Mouse (Mus musculus) lung, adult 2 months (tissue): ENCODE measurements around the gene Ckb. TPM values are rescaled to one million over a fixed set of nuclear protein-coding genes. Genes with fewer than 3 reads are reported as not detected.

Experiments
- DNase-seq: peaks from one replicate; pipeline ENCODE4 v3.0.0; 2022
- H3K4me1 ChIP-seq: fragments of 200-500 bp; 2 replicates; pipeline ENCODE4 v1.6.1; 2011; ENCODE audit warnings: low read length; ENCODE audit not compliant: control insufficient read depth, insufficient read depth
- H3K4me3 ChIP-seq: fragments of 200-500 bp; replicated peaks from 2 replicates; pipeline ENCODE3; 2011; ENCODE audit warnings: low read depth, mild to moderate bottlenecking, control low read depth, low read length; ENCODE audit errors: extremely low read depth
- CTCF ChIP-seq: fragments of 200-500 bp; IDR thresholded peaks from 2 replicates; pipeline ENCODE4 v1.5.1; 2011; ENCODE audit warnings: mild to moderate bottlenecking, low read length, control low read depth; ENCODE audit not compliant: insufficient read depth
- POLR2A ChIP-seq: fragments of 200-500 bp; IDR thresholded peaks from 2 replicates; pipeline ENCODE4 v1.6.1; 2011; ENCODE audit warnings: low read depth, mild to moderate bottlenecking, control low read depth, low read length, borderline replicate concordance; ENCODE audit errors: extremely low read depth
- WGBS: fragments of 180-500 bp; shearing (Covaris S2); methylation state at CpG from one replicate; pipeline ENCODE4 v1.1.7; 2018; 5-methylcytosine and 5-hydroxymethylcytosine counted together
- polyA plus RNA-seq: library from polyadenylated mRNA; depleted of rRNA; stranded (reverse); fragments of >200 nt; gene quantifications from 2 replicates; pipeline ENCODE4 v1.2.3, GENCODE M21; 2012

Ckb gene
- polyA plus RNA-seq, 1 experiment: 261 TPM

GRCm38 (mm10) chr12:111705186-111705973 lies 33.2 kb upstream of the Ckb start:
- 28% methylated on average over 15 of the region's 15 CpGs for WGBS
- no peak for TF ChIP-seq CTCF
- no peak for TF ChIP-seq POLR2A
- peaks cover 17% of the 10 kb centered on the region for H3K4me1 ChIP-seq
- H3K4me3 ChIP-seq: no peak overlapping the region
- peak; percentile 66 for DNase-seq

- no peak for DNase-seq
- TF ChIP-seq CTCF (no peak), POLR2A (peak; percentile 47; the same call in 1 of the 2 replicates)
- no peak overlapping the region for H3K4me3 ChIP-seq
- H3K4me1 ChIP-seq: peaks cover 17% of the 10 kb centered on the region
- 33% methylated on average over 9 of the region's 9 CpGs for WGBS
Measured at GRCm38 (mm10) chr12:111704609-111705008, 32.5 kb upstream of the Ckb start.

DNA sequence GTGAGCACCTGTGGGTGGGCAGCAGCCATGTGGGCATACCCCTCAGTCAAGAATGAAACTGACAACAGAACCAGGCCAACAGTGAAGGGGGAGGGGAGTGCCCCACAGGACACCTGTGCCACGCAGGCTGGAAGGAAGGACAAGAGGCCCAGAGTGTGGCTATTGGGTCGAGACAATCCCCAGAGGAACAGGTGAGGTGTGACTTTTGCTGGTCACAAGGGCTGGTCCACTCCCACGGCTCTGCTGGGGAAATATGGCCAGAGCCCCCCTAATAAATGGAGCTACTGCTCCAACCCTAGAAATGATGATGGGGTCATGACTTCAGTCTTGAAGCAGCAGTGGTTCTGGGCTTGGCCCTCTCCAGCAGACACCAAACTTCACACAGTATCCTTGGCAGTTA lies 31.2 kb upstream of the Ckb start:
- TF ChIP-seq CTCF: no peak
- no peak for TF ChIP-seq POLR2A
- H3K4me1 ChIP-seq: peaks cover 17% of the 10 kb centered on the region
- 77% methylated on average over 3 of the region's 3 CpGs for WGBS
- H3K4me3 ChIP-seq: no peak overlapping the region
- DNase-seq: no peak

GRCm38 (mm10) chr12:111700920-111701458 lies 28.9 kb upstream of the Ckb start:
- TF ChIP-seq CTCF (no peak), POLR2A (no peak)
- WGBS: 61% methylated on average over 9 of the region's 9 CpGs
- DNase-seq: no peak
- Histone ChIP-seq H3K4me3 (no peak overlapping the region), H3K4me1 (peaks cover 16% of the 10 kb centered on the region)

- WGBS: 86% methylated on average over 4 of the region's 4 CpGs
- TF ChIP-seq CTCF (no peak), POLR2A (no peak)
- no peak overlapping the region for H3K4me3 ChIP-seq
- H3K4me1 ChIP-seq: peaks cover 12% of the 10 kb centered on the region
- DNase-seq: no peak
Measured at GRCm38 (mm10) chr12:111699542-111699941, 27.4 kb upstream of the Ckb start.

- WGBS: 69% methylated on average over 6 of the region's 6 CpGs
- H3K4me3 ChIP-seq: no peak overlapping the region
- DNase-seq: no peak
- TF ChIP-seq CTCF (no peak), POLR2A (no peak)
- peaks cover 15% of the 10 kb centered on the region for H3K4me1 ChIP-seq
Measured at GRCm38 (mm10) chr12:111698346-111698913, 26.3 kb upstream of the Ckb start.

GRCm38 (mm10) chr12:111697708-111698107 lies 25.6 kb upstream of the Ckb start:
- DNase-seq: no peak
- TF ChIP-seq CTCF: no peak
- TF ChIP-seq POLR2A: no peak
- 61% methylated on average over 4 of the region's 4 CpGs for WGBS
- H3K4me1 ChIP-seq: peaks cover 20% of the 10 kb centered on the region
- no peak overlapping the region for H3K4me3 ChIP-seq

- TF ChIP-seq CTCF (peak; percentile 69), POLR2A (no peak)
- peaks cover 28% of the 10 kb centered on the region for H3K4me1 ChIP-seq
- no peak overlapping the region for H3K4me3 ChIP-seq
- peak; percentile 62 for DNase-seq
- WGBS: 34% methylated on average over 6 of the region's 6 CpGs
Measured at GRCm38 (mm10) chr12:111696239-111696638, 24.1 kb upstream of the Ckb start.

DNA sequence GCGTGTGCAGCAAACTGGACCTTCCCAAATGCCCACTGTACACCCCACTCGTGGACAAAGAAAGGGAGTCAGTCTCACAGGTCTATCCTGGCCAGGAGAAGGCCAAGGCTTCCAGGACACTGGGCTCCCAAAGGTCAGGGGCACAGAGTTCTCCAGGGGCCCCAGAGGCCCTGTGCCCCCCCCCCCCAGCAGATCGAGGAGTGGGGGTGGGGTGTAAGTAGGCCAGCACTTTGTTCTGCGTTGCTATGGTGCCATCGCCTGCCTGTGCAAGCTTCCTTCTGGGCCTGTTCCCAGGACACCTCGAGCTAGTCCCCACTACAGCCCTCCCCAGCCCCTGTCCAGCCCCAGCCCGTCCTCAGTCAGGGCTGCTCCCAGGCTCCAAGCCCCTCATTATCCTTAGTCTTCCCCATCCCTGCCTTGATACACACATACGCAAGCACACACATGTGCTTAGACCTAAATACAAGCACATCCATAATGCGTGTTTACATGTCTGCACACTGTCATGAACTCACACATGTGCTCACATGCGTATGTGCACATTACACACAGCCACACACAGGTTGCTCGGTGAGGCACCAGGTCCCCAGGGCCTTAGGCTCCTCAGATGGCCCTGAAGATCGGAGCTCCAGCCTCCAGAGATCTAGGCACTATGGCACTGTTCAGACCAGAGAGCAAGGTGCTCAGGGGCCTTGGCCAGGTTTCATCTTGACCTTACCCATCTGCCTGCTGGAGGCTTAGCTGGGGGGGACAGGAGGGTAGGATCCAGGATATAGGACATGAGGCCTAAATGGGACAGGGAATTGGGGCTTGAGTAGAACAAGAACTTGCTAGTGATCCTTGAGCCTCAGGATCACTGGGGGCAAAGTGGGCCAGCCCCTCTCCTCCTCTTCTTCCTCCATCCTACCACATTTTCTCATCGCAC lies 23.0 kb upstream of the Ckb start:
- no peak for DNase-seq
- peaks cover 30% of the 10 kb centered on the region for H3K4me1 ChIP-seq
- WGBS: 59% methylated on average over 13 of the region's 13 CpGs
- H3K4me3 ChIP-seq: no peak overlapping the region
- TF ChIP-seq POLR2A (no peak), CTCF (no peak)
